Mouse (Mus musculus): ENCODE results near the gene Zc3h18. TPM values are rescaled to one million over a fixed set of nuclear protein-coding genes. Genes with fewer than 3 reads are reported as not detected.

Gene Zc3h18
- total RNA-seq, 1 experiment, result 90.4 TPM

DNA sequence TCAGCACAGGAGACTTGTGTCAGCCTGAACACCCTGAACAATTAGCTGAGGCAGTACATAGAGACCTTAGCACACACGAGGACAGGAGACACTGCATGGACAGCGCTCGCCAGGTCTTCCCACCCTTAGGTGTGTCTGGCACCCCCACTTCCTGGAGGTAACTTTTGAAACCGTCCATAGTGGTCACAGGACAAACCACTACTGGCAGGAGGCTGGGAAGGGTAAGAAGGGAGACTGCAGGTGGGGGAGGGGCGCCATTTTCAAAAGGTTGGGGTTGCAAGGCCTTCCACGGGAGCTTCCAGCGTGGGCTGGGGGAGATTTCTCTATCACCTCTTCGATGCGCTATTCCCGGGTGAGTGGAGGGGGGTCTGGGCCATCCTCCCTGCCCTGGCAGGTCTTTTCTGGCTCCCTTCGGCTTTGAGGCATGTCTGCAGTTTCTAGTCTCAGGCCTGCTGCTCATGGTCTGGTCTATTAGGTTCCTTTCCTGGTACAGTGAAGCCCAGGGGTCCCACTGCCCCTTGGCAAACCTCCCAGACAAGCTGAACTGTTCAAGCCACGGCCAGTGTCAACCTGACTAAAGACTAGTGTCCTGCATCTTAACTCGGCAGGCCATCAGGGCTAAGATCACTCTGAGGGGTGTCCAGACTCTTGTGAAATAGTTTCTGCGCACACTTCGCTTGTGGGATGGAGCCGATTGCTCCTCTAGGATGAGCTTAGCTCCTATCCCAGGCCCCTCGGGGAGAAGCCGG lies 55.5 kb downstream of the Zc3h18 start:
- no peak overlapping the region for H3K27ac ChIP-seq (ENCODE audit: insufficient read depth, low read depth, low read length, poor library complexity, severe bottlenecking)
- in situ Hi-C loops (cut with MboI; ENCODE audit: low sequenced_read_pairs in 2 of 2, unreplicated experiment in 2 of 2), result no loop called here
- no peak for DNase-seq (ENCODE audit: low read depth, low spot score)
- peaks cover 21% of the 10 kb centered on the region; the same call in 1 of the 2 replicates for H3K36me3 ChIP-seq (ENCODE audit: control insufficient read depth, insufficient read depth, low read length, poor library complexity, severe bottlenecking)
- peak overlapping the region; percentile 71 to 74 for H3K4me3 ChIP-seq (ENCODE audit: insufficient read depth in 1 of 2, low read depth in 1 of 2, low read length in 2 of 2, poor library complexity in 1 of 2, severe bottlenecking in 1 of 2)
- peak overlapping the region; percentile 74 for H3K9ac ChIP-seq (ENCODE audit: insufficient read depth, low read depth, low read length, poor library complexity, severe bottlenecking)
- no peaks in the 10 kb centered on the region for H3K9me3 ChIP-seq (ENCODE audit: control insufficient read depth, insufficient read depth, low read depth, low read length)
- TF ChIP-seq ZC3H11A (IDR thresholded peaks at IDR 0.05; ENCODE audit: borderline replicate concordance, low read depth, low read length) (no peak), MAFK (IDR thresholded peaks at IDR 0.05; ENCODE audit: insufficient read depth, low read depth, low read length) (no peak), ZNF384 (IDR thresholded peaks at IDR 0.05; ENCODE audit: low read depth, low read length) (no peak), HCFC1 (IDR thresholded peaks at IDR 0.05; ENCODE audit: borderline replicate concordance, insufficient read depth, low read length) (no peak), CHD2 (IDR thresholded peaks at IDR 0.05; ENCODE audit: low read depth, low read length) (no peak)
- peaks cover 3 to 24% of the 10 kb centered on the region in 2 experiments; a peak in 2 of 4 replicates for H3K4me1 ChIP-seq (ENCODE audit: control insufficient read depth in 2 of 2, insufficient read depth in 2 of 2, low read length in 2 of 2, poor library complexity in 1 of 2)

DNA sequence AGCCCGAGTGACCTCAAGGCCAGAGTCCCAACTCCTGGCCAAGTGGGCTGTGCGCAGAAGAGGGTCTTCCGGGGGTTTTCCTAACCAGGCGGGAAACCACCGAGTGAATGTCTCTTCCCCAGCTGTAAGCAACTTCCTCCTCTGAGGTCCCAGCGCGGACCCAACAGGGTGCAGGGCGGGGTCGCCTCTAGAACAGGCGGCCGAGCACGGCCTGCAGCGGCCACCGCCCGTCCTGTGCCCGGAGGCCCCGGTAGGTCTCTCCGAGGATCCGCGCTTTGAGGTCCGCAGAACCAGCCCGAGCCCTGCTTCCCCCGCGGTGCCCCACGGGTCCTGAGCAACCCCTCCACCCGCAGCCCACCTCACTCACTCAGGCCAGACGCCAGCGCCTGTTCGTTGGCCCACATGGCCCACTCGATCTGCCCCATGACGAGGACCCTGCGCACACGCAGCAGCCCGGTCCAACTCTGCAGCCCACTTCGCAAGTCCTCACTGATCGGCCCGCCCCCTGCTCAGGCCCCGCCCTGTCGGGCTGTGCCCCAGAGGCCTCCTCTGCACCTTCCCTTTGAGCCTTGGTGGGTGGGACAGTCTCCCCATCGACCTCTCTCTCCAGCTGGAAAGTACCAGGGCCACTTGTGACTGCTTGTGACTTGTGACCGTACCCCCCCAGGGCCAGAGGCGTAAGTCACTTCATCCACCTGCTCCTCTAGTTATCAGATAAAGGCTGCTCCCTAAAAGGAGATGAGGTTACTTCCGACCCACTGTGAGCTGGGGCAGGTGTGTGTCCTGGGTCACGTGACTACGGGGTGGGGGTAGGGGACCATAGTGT lies 56.2 kb downstream of the Zc3h18 start, which contains the start of gene Cyba:
Gene Cyba (minus strand): TSS at position 488 of the 826 bp plus-strand sequence.
- DNase-seq (ENCODE audit: low read depth, low spot score), result peak; percentile 47
- no peak for TF ChIP-seq ZNF384 (IDR thresholded peaks at IDR 0.05; ENCODE audit: low read depth, low read length)
- TF ChIP-seq HCFC1 (IDR thresholded peaks at IDR 0.05; ENCODE audit: borderline replicate concordance, insufficient read depth, low read length), result peak; percentile 22; the same call in 1 of the 2 replicates
- no peak within 1 kb of the TSS; the same call in 1 of the 2 replicates for H3K27ac ChIP-seq (ENCODE audit: insufficient read depth, low read depth, low read length, poor library complexity, severe bottlenecking)

DNA sequence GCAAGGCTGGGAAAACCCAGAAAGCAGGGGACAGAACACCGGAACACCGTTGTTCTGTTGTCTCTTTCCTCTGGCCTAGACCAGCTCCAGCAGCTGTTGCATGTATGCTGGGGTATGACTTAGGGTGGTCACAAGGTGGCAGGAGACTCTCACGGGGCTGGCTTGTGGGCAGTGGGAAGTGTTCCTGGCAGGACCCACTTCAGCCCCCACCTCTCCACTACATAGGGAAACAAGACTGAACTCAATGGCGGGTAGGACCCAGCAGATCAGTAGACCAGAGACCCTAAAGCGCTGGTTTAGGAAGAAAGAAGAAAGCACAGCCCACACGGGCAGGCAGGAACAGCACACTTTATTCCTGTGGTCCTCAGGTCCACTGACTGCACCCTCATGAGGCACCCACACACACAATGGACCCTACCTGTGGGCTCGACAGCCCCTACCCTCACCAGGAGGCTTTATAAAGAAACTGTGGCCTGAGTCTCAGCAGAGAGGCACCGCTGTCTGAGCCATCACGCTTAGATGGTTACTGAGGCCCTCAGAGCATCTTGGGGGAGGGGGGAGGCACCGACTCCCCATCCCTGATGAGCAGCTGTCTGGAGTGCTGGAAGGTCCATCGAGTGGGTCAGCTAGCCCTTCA lies 57.0 kb downstream of the Zc3h18 start:
- no peak for DNase-seq (ENCODE audit: low read depth, low spot score)
- Histone ChIP-seq H3K4me1 (ENCODE audit: control insufficient read depth in 2 of 2, insufficient read depth in 2 of 2, low read length in 2 of 2, poor library complexity in 1 of 2) (peaks cover 3 to 33% of the 10 kb centered on the region in 2 experiments; a peak in 2 of 4 replicates), H3K27ac (ENCODE audit: insufficient read depth, low read depth, low read length, poor library complexity, severe bottlenecking) (no peak overlapping the region; the same call in 1 of the 2 replicates), H3K4me3 (ENCODE audit: insufficient read depth in 1 of 2, low read depth in 1 of 2, low read length in 2 of 2, poor library complexity in 1 of 2, severe bottlenecking in 1 of 2) (peak overlapping the region in 1 of 2 experiments; percentile 74; a peak in 2 of 4 replicates), H3K9me3 (ENCODE audit: control insufficient read depth, insufficient read depth, low read depth, low read length) (no peaks in the 10 kb centered on the region), H3K36me3 (ENCODE audit: control insufficient read depth, insufficient read depth, low read length, poor library complexity, severe bottlenecking) (peaks cover 27% of the 10 kb centered on the region; the same call in 1 of the 2 replicates), H3K9ac (ENCODE audit: insufficient read depth, low read depth, low read length, poor library complexity, severe bottlenecking) (no peak overlapping the region)
- TF ChIP-seq MAFK (IDR thresholded peaks at IDR 0.05; ENCODE audit: insufficient read depth, low read depth, low read length) (no peak), ZC3H11A (IDR thresholded peaks at IDR 0.05; ENCODE audit: borderline replicate concordance, low read depth, low read length) (no peak), HCFC1 (IDR thresholded peaks at IDR 0.05; ENCODE audit: borderline replicate concordance, insufficient read depth, low read length) (no peak), CHD2 (IDR thresholded peaks at IDR 0.05; ENCODE audit: low read depth, low read length) (no peak), ZNF384 (IDR thresholded peaks at IDR 0.05; ENCODE audit: low read depth, low read length) (no peak)
- in situ Hi-C loops (cut with MboI; ENCODE audit: low sequenced_read_pairs in 2 of 2, unreplicated experiment in 2 of 2), result no loop called here

More for the DNA sequence above, 56.2 kb downstream of the Zc3h18 start, which contains the start of gene Cyba:
- peak within 1 kb of the TSS; percentile 74 for H3K9ac ChIP-seq (ENCODE audit: insufficient read depth, low read depth, low read length, poor library complexity, severe bottlenecking)
- in situ Hi-C loops (cut with MboI; ENCODE audit: low sequenced_read_pairs in 2 of 2, unreplicated experiment in 2 of 2), result no loop called here
- peaks cover 27% of the 10 kb centered on the region; the same call in 1 of the 2 replicates for H3K36me3 ChIP-seq (ENCODE audit: control insufficient read depth, insufficient read depth, low read length, poor library complexity, severe bottlenecking)
- peak within 1 kb of the TSS; percentile 71 to 74 for H3K4me3 ChIP-seq (ENCODE audit: insufficient read depth in 1 of 2, low read depth in 1 of 2, low read length in 2 of 2, poor library complexity in 1 of 2, severe bottlenecking in 1 of 2)
- peaks cover 3 to 32% of the 10 kb centered on the region in 2 experiments; a peak in 2 of 4 replicates for H3K4me1 ChIP-seq (ENCODE audit: control insufficient read depth in 2 of 2, insufficient read depth in 2 of 2, low read length in 2 of 2, poor library complexity in 1 of 2)
- H3K9me3 ChIP-seq (ENCODE audit: control insufficient read depth, insufficient read depth, low read depth, low read length), result no peaks in the 10 kb centered on the region

DNA sequence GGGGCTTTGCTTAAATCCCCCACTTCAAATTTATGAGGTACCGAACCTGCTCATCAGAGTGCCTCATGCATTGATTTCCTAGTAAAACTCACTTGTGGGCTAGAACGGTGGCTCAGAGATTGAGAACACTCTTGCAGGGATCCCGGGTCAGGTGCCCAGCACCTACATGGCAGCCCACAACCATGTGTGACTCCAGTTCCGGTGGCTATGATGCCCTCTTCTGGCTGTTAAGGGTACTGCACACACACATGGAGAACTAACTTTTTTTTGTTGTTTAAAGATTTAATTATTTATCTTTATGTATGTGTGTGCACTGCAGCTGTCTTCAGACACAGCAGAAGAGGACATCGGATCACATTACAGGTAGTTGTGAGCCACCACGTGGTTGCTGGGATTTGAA lies 59.0 kb downstream of the Zc3h18 start:
- Histone ChIP-seq H3K4me3 (ENCODE audit: insufficient read depth in 1 of 2, low read depth in 1 of 2, low read length in 2 of 2, poor library complexity in 1 of 2, severe bottlenecking in 1 of 2) (no peak overlapping the region), H3K36me3 (ENCODE audit: control insufficient read depth, insufficient read depth, low read length, poor library complexity, severe bottlenecking) (peaks cover 34% of the 10 kb centered on the region; the same call in 1 of the 2 replicates), H3K9ac (ENCODE audit: insufficient read depth, low read depth, low read length, poor library complexity, severe bottlenecking) (no peak overlapping the region), H3K27ac (ENCODE audit: insufficient read depth, low read depth, low read length, poor library complexity, severe bottlenecking) (no peak overlapping the region), H3K4me1 (ENCODE audit: control insufficient read depth in 2 of 2, insufficient read depth in 2 of 2, low read length in 2 of 2, poor library complexity in 1 of 2) (peaks cover 3 to 34% of the 10 kb centered on the region in 2 experiments; a peak in 2 of 4 replicates), H3K9me3 (ENCODE audit: control insufficient read depth, insufficient read depth, low read depth, low read length) (no peaks in the 10 kb centered on the region)
- in situ Hi-C loops (cut with MboI; ENCODE audit: low sequenced_read_pairs in 2 of 2, unreplicated experiment in 2 of 2), result no loop called here
- no peak for TF ChIP-seq MAFK (IDR thresholded peaks at IDR 0.05; ENCODE audit: insufficient read depth, low read depth, low read length)
- TF ChIP-seq CHD2 (IDR thresholded peaks at IDR 0.05; ENCODE audit: low read depth, low read length), result no peak
- no peak for TF ChIP-seq ZNF384 (IDR thresholded peaks at IDR 0.05; ENCODE audit: low read depth, low read length)
- TF ChIP-seq HCFC1 (IDR thresholded peaks at IDR 0.05; ENCODE audit: borderline replicate concordance, insufficient read depth, low read length), result no peak
- TF ChIP-seq ZC3H11A (IDR thresholded peaks at IDR 0.05; ENCODE audit: borderline replicate concordance, low read depth, low read length), result no peak
- no peak for DNase-seq (ENCODE audit: low read depth, low spot score)

All from ES-E14 (cell line).